Mouse (Mus musculus) C2C12 (cell line): ENCODE data around the gene Enox1. TPM values are rescaled to one million over a fixed set of nuclear protein-coding genes. Genes with fewer than 3 reads are reported as not detected.

ENCODE experiments used
- H3K27me3 ChIP-seq: one replicate; pipeline ENCODE4 v1.6.1; 2011; ENCODE audit not compliant: control insufficient read depth, insufficient read depth, insufficient read length
- H3K36me3 ChIP-seq: one replicate; pipeline ENCODE4 v1.6.1; 2011; ENCODE audit not compliant: control insufficient read depth, insufficient read depth
- H3K4me3 ChIP-seq: one replicate; pipeline ENCODE4 v1.5.1; 2011; ENCODE audit warnings: mild to moderate bottlenecking, control low read depth; ENCODE audit not compliant: poor library complexity, insufficient read depth, severe bottlenecking
- H3K79me2 ChIP-seq: one replicate; pipeline ENCODE4 v1.6.1; 2011; ENCODE audit not compliant: control insufficient read depth, insufficient read depth
- H3K79me3 ChIP-seq: one replicate; pipeline ENCODE4 v1.6.1; 2011; ENCODE audit warnings: low read depth, control low read depth
- H3ac ChIP-seq: one replicate; pipeline ENCODE3; 2011; ENCODE audit warnings: low read depth; ENCODE audit not compliant: control insufficient read depth, insufficient read length
- CEBPB ChIP-seq: IDR thresholded peaks from one replicate; pipeline ENCODE4 v1.6.1; 2011; ENCODE audit warnings: low read depth, mild to moderate bottlenecking, control low read depth, moderate library complexity
- CTCF ChIP-seq: IDR thresholded peaks from one replicate; pipeline ENCODE4 v1.5.1; 2011; ENCODE audit not compliant: control insufficient read depth, insufficient read depth, insufficient read length
- FOSL1 ChIP-seq: IDR thresholded peaks from one replicate; pipeline ENCODE4 v1.8.0; 2011; ENCODE audit warnings: mild to moderate bottlenecking, low read length; ENCODE audit not compliant: poor library complexity, insufficient read depth, severe bottlenecking
- MAX ChIP-seq: IDR thresholded peaks from one replicate; pipeline ENCODE4 v1.6.1; 2011; ENCODE audit warnings: mild to moderate bottlenecking, control low read depth
- MYOD1 ChIP-seq: IDR thresholded peaks from one replicate; pipeline ENCODE4 v1.6.1; 2011; ENCODE audit warnings: low read depth; ENCODE audit not compliant: control insufficient read depth, insufficient read length
- MYOG ChIP-seq: IDR thresholded peaks from one replicate; pipeline ENCODE4 v1.6.1; 2011; ENCODE audit not compliant: control insufficient read depth, insufficient read length; ENCODE audit errors: extremely low read depth
- USF1 ChIP-seq: IDR thresholded peaks from one replicate; pipeline ENCODE4 v1.6.1; 2011; ENCODE audit warnings: low read depth, mild to moderate bottlenecking, control low read depth, moderate library complexity
- polyA plus RNA-seq: library from polyadenylated mRNA; unstranded; fragments of >200 nt; fragmentation: generic; extraction: Trizol; gene quantifications from one replicate; pipeline ENCODE4 v1.2.1, GENCODE M21; 2012; ENCODE audit warnings: missing spikeins

The Enox1 gene
- polyA plus RNA-seq, 1 experiment, result 0.75 TPM

DNA sequence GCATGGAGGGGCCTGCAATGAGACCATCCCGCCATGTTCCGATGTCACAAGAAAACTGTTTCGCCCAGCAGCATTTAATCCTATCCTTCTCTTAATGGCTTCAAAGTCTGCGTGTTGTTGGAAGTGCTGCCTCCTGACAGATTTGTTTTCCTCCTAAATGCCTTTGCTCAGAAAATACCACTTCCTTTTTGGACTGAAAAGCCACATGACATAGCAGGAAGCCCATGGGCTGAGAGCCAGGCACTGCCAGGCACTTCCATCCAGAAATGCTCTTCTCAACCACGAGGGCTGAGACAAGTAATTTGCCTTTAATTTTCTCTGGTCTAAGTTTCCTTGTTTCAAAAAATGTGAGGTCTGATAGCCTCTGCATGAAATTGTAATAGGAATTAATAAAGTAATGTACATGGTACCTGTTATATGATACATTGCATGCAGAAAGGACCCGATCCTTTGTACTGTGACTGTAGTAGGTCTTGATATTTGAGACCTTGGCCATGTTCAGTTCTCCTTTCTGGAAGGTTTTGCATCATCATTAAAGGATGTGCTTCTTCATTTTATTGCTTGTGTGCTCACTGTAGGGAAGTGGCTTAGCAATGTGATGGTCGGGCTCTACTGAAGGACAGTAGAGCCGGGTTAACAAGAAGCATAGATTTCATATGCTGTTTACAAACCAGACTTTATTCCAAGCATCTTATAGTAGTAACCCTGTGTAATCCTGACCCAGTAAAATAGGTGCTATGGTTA lies 390.1 kb downstream of the Enox1 start:
- Histone ChIP-seq H3K36me3 (no peaks in the 10 kb centered on the region), H3ac (no peak overlapping the region), H3K4me3 (no peak overlapping the region), H3K79me3 (no peaks in the 10 kb centered on the region), H3K27me3 (no peaks in the 10 kb centered on the region), H3K79me2 (no peaks in the 10 kb centered on the region)
- no peak for TF ChIP-seq MYOD1
- no peak for TF ChIP-seq MYOG
- TF ChIP-seq USF1, result no peak
- TF ChIP-seq FOSL1, result no peak
- TF ChIP-seq CTCF, result no peak
- no peak for TF ChIP-seq CEBPB
- no peak for TF ChIP-seq MAX

DNA sequence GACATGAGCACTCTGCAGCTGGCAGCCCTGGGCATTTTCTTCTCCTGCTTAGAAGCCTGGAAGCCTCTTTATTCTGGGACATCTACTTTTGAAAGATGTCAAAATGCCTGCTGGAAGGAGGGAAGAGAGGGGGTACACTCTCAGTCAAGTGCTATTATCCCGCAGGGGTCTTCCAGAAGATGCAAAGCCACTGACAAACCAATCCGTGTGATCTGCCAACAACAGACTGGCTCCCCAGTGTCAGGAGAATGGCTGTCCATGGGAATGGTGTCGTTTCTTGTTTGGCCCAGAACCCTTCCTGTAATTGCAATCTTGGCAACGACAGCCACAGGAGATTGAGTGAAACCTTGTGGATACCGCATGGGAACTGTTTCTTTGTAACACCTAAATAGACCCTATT lies 390.8 kb downstream of the Enox1 start:
- H3K79me2 ChIP-seq, result no peaks in the 10 kb centered on the region
- no peak overlapping the region for H3ac ChIP-seq
- TF ChIP-seq MAX (no peak), USF1 (no peak), CTCF (no peak), MYOG (no peak), FOSL1 (no peak), CEBPB (no peak), MYOD1 (no peak)
- no peaks in the 10 kb centered on the region for H3K27me3 ChIP-seq
- no peaks in the 10 kb centered on the region for H3K79me3 ChIP-seq
- no peak overlapping the region for H3K4me3 ChIP-seq
- H3K36me3 ChIP-seq, result no peaks in the 10 kb centered on the region

- no peak overlapping the region for H3K4me3 ChIP-seq
- no peaks in the 10 kb centered on the region for H3K79me2 ChIP-seq
- TF ChIP-seq MAX (no peak), CTCF (no peak), CEBPB (no peak), MYOD1 (no peak)
- H3K79me3 ChIP-seq, result no peaks in the 10 kb centered on the region
- no peaks in the 10 kb centered on the region for H3K36me3 ChIP-seq
- H3ac ChIP-seq, result no peak overlapping the region
- no peaks in the 10 kb centered on the region for H3K27me3 ChIP-seq
These were observed 392.4 kb downstream of the Enox1 start for GRCm38 (mm10) chr14:77548963-77549362.

DNA sequence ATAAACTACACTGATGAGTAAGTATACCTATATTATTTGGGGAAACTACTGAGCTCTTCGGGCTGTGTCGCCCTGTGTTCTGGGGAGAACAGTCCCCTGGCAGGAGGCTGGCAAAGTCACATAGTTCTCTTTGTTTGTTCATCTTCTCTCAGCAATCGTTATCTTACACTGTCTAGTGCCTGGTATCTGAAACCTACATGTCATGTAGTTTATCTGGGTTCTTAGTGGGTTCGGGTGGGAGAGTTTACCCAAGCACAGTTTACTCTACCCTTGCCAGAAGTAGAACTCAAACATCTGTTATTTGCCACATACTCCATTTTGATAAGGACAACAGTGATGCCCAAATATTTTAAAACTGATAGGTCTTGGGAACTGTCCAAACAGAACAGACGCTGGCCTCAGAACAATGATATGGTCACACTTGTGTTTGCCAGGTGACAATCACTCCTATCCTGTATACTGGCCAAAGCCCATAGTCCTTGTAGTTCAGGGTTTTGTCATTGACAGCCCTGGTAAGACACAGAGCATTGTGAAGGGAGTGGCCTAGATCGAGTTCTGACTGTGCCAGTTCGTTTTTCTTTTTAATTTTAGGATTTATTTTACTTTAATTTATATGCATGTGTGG lies 401.0 kb downstream of the Enox1 start:
- H3K4me3 ChIP-seq, result no peak overlapping the region
- no peak overlapping the region for H3ac ChIP-seq
- H3K27me3 ChIP-seq, result no peaks in the 10 kb centered on the region
- no peak for TF ChIP-seq USF1
- no peak for TF ChIP-seq MAX
- TF ChIP-seq MYOG, result no peak
- no peak for TF ChIP-seq FOSL1
- no peak for TF ChIP-seq CEBPB
- no peak for TF ChIP-seq CTCF
- TF ChIP-seq MYOD1, result no peak
- no peaks in the 10 kb centered on the region for H3K79me2 ChIP-seq
- H3K36me3 ChIP-seq, result no peaks in the 10 kb centered on the region
- H3K79me3 ChIP-seq, result no peaks in the 10 kb centered on the region

DNA sequence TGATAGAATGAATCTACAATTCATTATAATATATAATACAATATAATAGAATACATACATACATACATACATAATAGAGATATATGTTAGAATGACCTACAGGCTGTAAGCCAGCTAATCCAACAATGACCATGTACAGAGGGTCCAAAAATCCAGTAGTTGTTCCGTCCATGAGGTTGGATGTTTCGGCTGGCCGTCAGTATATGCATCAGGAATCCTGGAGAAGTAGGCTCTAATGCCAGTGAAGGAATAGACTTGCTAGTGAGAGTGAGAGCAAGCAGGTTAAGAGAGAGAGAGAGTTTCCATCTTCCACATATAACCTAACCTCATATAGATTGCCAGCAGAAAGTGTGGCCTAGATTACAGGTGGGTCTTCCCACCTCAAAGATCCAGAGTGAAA lies 402.3 kb downstream of the Enox1 start:
- Histone ChIP-seq H3K27me3 (no peaks in the 10 kb centered on the region), H3K79me2 (no peaks in the 10 kb centered on the region), H3K36me3 (no peaks in the 10 kb centered on the region), H3K4me3 (no peak overlapping the region), H3ac (no peak overlapping the region), H3K79me3 (no peaks in the 10 kb centered on the region)
- TF ChIP-seq CTCF (no peak), MAX (no peak), MYOG (no peak), USF1 (no peak), MYOD1 (no peak), FOSL1 (no peak), CEBPB (no peak)

- Histone ChIP-seq H3K36me3 (no peaks in the 10 kb centered on the region), H3K79me3 (no peaks in the 10 kb centered on the region), H3K27me3 (no peaks in the 10 kb centered on the region), H3K79me2 (no peaks in the 10 kb centered on the region), H3K4me3 (no peak overlapping the region), H3ac (no peak overlapping the region)
- TF ChIP-seq USF1 (no peak), FOSL1 (no peak), MYOG (no peak), MYOD1 (no peak), MAX (no peak), CEBPB (no peak), CTCF (no peak)
These were observed 403.2 kb downstream of the Enox1 start for GRCm38 (mm10) chr14:77559792-77560191.
